Mouse (Mus musculus): Measurements from ENCODE around the gene Sf3a3. TPM values are rescaled to one million over a fixed set of nuclear protein-coding genes. Genes with fewer than 3 reads are reported as not detected.

Gene Sf3a3
- total and polyA plus RNA-seq, 3 experiments: 53.7 to 172 (median 106) TPM

- no peaks in the 10 kb centered on the region for H3K9me3 ChIP-seq (replicated peaks)
- ATAC-seq (ENCODE audit: extremely low read depth, insufficient number of reproducible peaks, low FRiP score, poor library complexity, severe bottlenecking) (peak; percentile 43), DNase-seq (ENCODE audit: low spot score) (no peak)
- peaks cover 90% of the 10 kb centered on the region for H3K4me1 ChIP-seq (ENCODE audit: insufficient read depth, low read depth, low read length)
- TF ChIP-seq TAL1 (conservative IDR thresholded peaks at IDR 0.05; ENCODE audit: low read depth, low read length): peak; percentile 39; the same call in 1 of the 2 replicates
- TF ChIP-seq POLR2AphosphoS5 (IDR thresholded peaks at IDR 0.05; ENCODE audit: insufficient replicate concordance, low read depth, low read length): no peak
- H3K27me3 ChIP-seq (ENCODE audit: insufficient read depth, low read length): no peaks in the 10 kb centered on the region
- peaks cover 72% of the 10 kb centered on the region for H3K36me3 ChIP-seq (replicated peaks)
- H3K4me3 ChIP-seq (ENCODE audit: low read depth, low read length): peak overlapping the region; percentile 54; the same call in 1 of the 2 replicates
These were observed 54.5 kb downstream of the Sf3a3 start for GRCm38 (mm10) chr4:124768963-124769591.

- TF ChIP-seq GATA1 (IDR thresholded peaks at IDR 0.05; ENCODE audit: borderline replicate concordance, low read length) (no peak), CTCF (IDR thresholded peaks at IDR 0.05; ENCODE audit: low read depth, low read length) (no peak), TAL1 (conservative IDR thresholded peaks at IDR 0.05; ENCODE audit: low read depth, low read length) (no peak), POLR2AphosphoS5 (IDR thresholded peaks at IDR 0.05; ENCODE audit: insufficient replicate concordance, low read depth, low read length) (no peak), GATA2 (IDR thresholded peaks at IDR 0.05; ENCODE audit: borderline replicate concordance, low read depth, low read length) (no peak)
- ATAC-seq (ENCODE audit: extremely low read depth, insufficient number of reproducible peaks, low FRiP score, poor library complexity, severe bottlenecking): no peak
- Histone ChIP-seq H3K36me3 (replicated peaks) (peaks cover 73% of the 10 kb centered on the region), H3K9me3 (replicated peaks) (no peaks in the 10 kb centered on the region), H3K27me3 (ENCODE audit: insufficient read depth, low read length) (no peaks in the 10 kb centered on the region), H3K4me1 (ENCODE audit: insufficient read depth, low read depth, low read length) (peaks cover 95% of the 10 kb centered on the region), H3K4me3 (ENCODE audit: low read depth, low read length) (no peak overlapping the region)
- no peak for DNase-seq (ENCODE audit: low spot score)
These were observed 56.0 kb downstream of the Sf3a3 start for GRCm38 (mm10) chr4:124770624-124771023.

GRCm38 (mm10) chr4:124772125-124772524 is 57.5 kb downstream of the Sf3a3 start:
- Histone ChIP-seq H3K4me1 (ENCODE audit: insufficient read depth, low read depth, low read length) (peaks cover 90% of the 10 kb centered on the region), H3K27me3 (ENCODE audit: insufficient read depth, low read length) (no peaks in the 10 kb centered on the region), H3K36me3 (replicated peaks) (peaks cover 73% of the 10 kb centered on the region), H3K9me3 (replicated peaks) (no peaks in the 10 kb centered on the region), H3K4me3 (ENCODE audit: low read depth, low read length) (peak overlapping the region; percentile 59; the same call in 1 of the 2 replicates)
- ATAC-seq (ENCODE audit: extremely low read depth, insufficient number of reproducible peaks, low FRiP score, poor library complexity, severe bottlenecking) (peak; percentile 66), DNase-seq (ENCODE audit: low spot score) (peak; percentile 34)
- TF ChIP-seq CTCF (IDR thresholded peaks at IDR 0.05; ENCODE audit: low read depth, low read length) (no peak), TAL1 (conservative IDR thresholded peaks at IDR 0.05; ENCODE audit: low read depth, low read length) (peak; percentile 40), GATA1 (IDR thresholded peaks at IDR 0.05; ENCODE audit: borderline replicate concordance, low read length) (no peak)

GRCm38 (mm10) chr4:124773449-124773848 is 58.9 kb downstream of the Sf3a3 start:
- Histone ChIP-seq H3K4me1 (ENCODE audit: insufficient read depth, low read depth, low read length) (peaks cover 78% of the 10 kb centered on the region), H3K36me3 (replicated peaks) (peaks cover 77% of the 10 kb centered on the region), H3K9me3 (replicated peaks) (no peaks in the 10 kb centered on the region), H3K4me3 (ENCODE audit: low read depth, low read length) (no peak overlapping the region; the same call in 1 of the 2 replicates), H3K27me3 (ENCODE audit: insufficient read depth, low read length) (no peaks in the 10 kb centered on the region)
- DNase-seq (ENCODE audit: low spot score): no peak
- TF ChIP-seq GATA1 (IDR thresholded peaks at IDR 0.05; ENCODE audit: borderline replicate concordance, low read length) (no peak), GATA2 (IDR thresholded peaks at IDR 0.05; ENCODE audit: borderline replicate concordance, low read depth, low read length) (no peak), TAL1 (conservative IDR thresholded peaks at IDR 0.05; ENCODE audit: low read depth, low read length) (peak; percentile 75)
- peak; percentile 29 for ATAC-seq (ENCODE audit: extremely low read depth, insufficient number of reproducible peaks, low FRiP score, poor library complexity, severe bottlenecking)

GRCm38 (mm10) chr4:124773995-124774394 is 59.4 kb downstream of the Sf3a3 start:
- TF ChIP-seq GATA1 (IDR thresholded peaks at IDR 0.05; ENCODE audit: borderline replicate concordance, low read length) (no peak), POLR2AphosphoS5 (IDR thresholded peaks at IDR 0.05; ENCODE audit: insufficient replicate concordance, low read depth, low read length) (no peak), GATA2 (IDR thresholded peaks at IDR 0.05; ENCODE audit: borderline replicate concordance, low read depth, low read length) (no peak), CTCF (IDR thresholded peaks at IDR 0.05; ENCODE audit: low read depth, low read length) (no peak), TAL1 (conservative IDR thresholded peaks at IDR 0.05; ENCODE audit: low read depth, low read length) (no peak)
- H3K27me3 ChIP-seq (ENCODE audit: insufficient read depth, low read length): no peaks in the 10 kb centered on the region

GRCm38 (mm10) chr4:124774429-124774828 is 59.9 kb downstream of the Sf3a3 start:
- no peak overlapping the region; the same call in 1 of the 2 replicates for H3K4me3 ChIP-seq (ENCODE audit: low read depth, low read length)
- DNase-seq (ENCODE audit: low spot score): peak; percentile 45
- TF ChIP-seq GATA1 (IDR thresholded peaks at IDR 0.05; ENCODE audit: borderline replicate concordance, low read length) (no peak), TAL1 (conservative IDR thresholded peaks at IDR 0.05; ENCODE audit: low read depth, low read length) (peak; percentile 81)
- peaks cover 78% of the 10 kb centered on the region for H3K36me3 ChIP-seq (replicated peaks)
- H3K27me3 ChIP-seq (ENCODE audit: insufficient read depth, low read length): no peaks in the 10 kb centered on the region
- peak; percentile 67 for ATAC-seq (ENCODE audit: extremely low read depth, insufficient number of reproducible peaks, low FRiP score, poor library complexity, severe bottlenecking)
- H3K4me1 ChIP-seq (ENCODE audit: insufficient read depth, low read depth, low read length): peaks cover 69% of the 10 kb centered on the region
- H3K9me3 ChIP-seq (replicated peaks): no peaks in the 10 kb centered on the region

More at GRCm38 (mm10) chr4:124773995-124774394, 59.4 kb downstream of the Sf3a3 start:
- ATAC-seq (ENCODE audit: extremely low read depth, insufficient number of reproducible peaks, low FRiP score, poor library complexity, severe bottlenecking) (no peak), DNase-seq (ENCODE audit: low spot score) (no peak)
- H3K36me3 ChIP-seq (replicated peaks): peaks cover 78% of the 10 kb centered on the region
- no peaks in the 10 kb centered on the region for H3K9me3 ChIP-seq (replicated peaks)
- H3K4me3 ChIP-seq (ENCODE audit: low read depth, low read length): peak overlapping the region; percentile 43; the same call in 1 of the 2 replicates
- H3K4me1 ChIP-seq (ENCODE audit: insufficient read depth, low read depth, low read length): peaks cover 73% of the 10 kb centered on the region

- peaks cover 96% of the 10 kb centered on the region for H3K36me3 ChIP-seq (replicated peaks)
These were observed 66.8 kb downstream of the Sf3a3 start for GRCm38 (mm10) chr4:124781361-124781760.

More at GRCm38 (mm10) chr4:124781361-124781760, 66.8 kb downstream of the Sf3a3 start:
- Histone ChIP-seq H3K4me3 (ENCODE audit: low read depth, low read length) (no peak overlapping the region), H3K9me3 (replicated peaks) (no peaks in the 10 kb centered on the region), H3K27me3 (ENCODE audit: insufficient read depth, low read length) (no peaks in the 10 kb centered on the region), H3K4me1 (ENCODE audit: insufficient read depth, low read depth, low read length) (peaks cover 4% of the 10 kb centered on the region)
- TF ChIP-seq GATA2 (IDR thresholded peaks at IDR 0.05; ENCODE audit: borderline replicate concordance, low read depth, low read length) (no peak), POLR2AphosphoS5 (IDR thresholded peaks at IDR 0.05; ENCODE audit: insufficient replicate concordance, low read depth, low read length) (no peak), TAL1 (conservative IDR thresholded peaks at IDR 0.05; ENCODE audit: low read depth, low read length) (no peak), GATA1 (IDR thresholded peaks at IDR 0.05; ENCODE audit: borderline replicate concordance, low read length) (no peak), CTCF (IDR thresholded peaks at IDR 0.05; ENCODE audit: low read depth, low read length) (no peak)
- ATAC-seq (ENCODE audit: extremely low read depth, insufficient number of reproducible peaks, low FRiP score, poor library complexity, severe bottlenecking): no peak
- DNase-seq (ENCODE audit: low spot score): no peak
